Mouse (Mus musculus) inflammation-experienced regulatory T-cells, adult 6 months (primary cell): Measurements from ENCODE around the gene Immp2l. TPM values are rescaled to one million over a fixed set of nuclear protein-coding genes. Genes with fewer than 3 reads are reported as not detected.

Experiments
- ATAC-seq: one replicate; pipeline ENCODE4 v1.8.0; 2017
- polyA plus RNA-seq, 3 experiments: library from polyadenylated mRNA; unstranded; fragments of 100-300 nt; shearing (Covaris generic); gene quantifications; one replicate each; pipeline ENCODE4 v1.2.1; 2017

Immp2l gene
- polyA plus RNA-seq, 3 experiments from 2014 or later: 4.5 to 51.5 (median 30.9) TPM

DNA sequence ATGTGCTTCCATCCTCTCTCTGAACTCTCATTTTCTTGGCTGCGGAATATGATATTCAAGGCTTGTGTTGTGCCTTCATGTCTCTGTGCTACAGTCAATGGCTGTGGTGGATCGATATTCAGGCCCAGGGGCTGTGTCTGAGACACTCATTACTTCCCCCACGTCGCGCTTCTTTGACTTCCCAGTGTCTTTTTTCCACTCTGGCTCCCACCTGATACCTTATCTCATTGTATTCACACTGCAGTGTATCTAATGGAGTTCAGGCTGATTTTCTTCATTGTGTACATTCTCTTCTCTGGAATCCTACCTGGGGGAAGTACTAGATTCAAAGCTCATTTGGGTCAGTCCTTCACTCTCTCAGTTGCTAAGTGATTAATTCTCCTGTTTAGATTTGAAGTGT, 27.1 kb downstream of the Immp2l start:
- no peak for ATAC-seq

DNA sequence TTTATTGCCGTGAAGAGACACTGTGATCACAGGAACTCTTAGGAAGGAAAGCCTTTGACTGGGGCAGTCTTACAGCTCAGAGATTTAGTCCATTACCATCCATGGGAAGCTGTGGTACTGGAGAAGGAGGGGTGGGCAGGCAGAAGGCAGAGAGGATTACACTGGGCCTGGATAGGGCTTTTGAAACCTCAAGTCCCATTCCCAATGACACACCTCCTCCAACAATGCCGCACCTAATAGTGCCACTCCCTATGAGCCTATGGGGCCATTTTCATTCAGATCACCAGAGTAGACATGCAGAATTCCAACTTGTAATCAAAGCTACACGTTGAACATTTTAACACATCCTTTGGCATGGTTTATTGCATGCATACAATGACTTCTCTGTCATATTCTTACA, 29.0 kb downstream of the Immp2l start:
- ATAC-seq: no peak

DNA sequence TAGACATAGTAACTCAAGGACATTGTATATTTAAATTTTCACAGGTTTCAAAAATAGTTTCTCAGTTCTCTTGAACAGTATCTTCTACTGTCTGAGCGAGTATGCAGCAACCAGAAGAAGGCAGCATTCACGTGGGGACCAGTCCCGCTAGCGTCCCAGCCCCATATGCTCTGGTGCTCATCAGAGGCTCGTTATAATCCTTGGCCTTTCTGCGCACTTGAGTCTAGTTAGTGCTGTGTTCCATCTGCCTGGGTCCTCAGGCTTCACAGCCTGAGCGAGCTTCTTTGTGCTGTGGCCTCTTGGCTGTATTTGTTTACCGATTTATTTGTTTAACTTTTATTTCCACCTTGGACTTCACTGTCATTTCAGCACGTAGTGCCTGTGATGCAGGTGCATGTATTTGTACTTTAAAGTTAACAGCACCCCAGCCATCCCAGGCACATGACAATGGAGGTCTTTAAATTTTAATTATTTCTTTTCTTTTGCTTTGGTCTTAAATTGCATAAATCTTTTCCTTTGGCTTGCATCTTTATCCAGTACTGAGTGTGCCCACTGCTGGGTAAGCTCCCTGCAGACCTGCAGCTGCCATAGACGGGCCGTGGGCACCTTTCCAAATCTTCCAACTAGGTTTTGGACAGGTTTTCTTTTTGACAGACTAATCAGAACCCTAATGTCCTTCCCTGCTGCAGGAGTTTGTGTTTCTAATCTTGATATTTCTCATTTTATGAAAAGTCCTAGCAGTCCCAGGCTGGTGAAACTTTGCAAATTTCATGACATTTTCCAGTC, 30.3 kb downstream of the Immp2l start:
- ATAC-seq: no peak

DNA sequence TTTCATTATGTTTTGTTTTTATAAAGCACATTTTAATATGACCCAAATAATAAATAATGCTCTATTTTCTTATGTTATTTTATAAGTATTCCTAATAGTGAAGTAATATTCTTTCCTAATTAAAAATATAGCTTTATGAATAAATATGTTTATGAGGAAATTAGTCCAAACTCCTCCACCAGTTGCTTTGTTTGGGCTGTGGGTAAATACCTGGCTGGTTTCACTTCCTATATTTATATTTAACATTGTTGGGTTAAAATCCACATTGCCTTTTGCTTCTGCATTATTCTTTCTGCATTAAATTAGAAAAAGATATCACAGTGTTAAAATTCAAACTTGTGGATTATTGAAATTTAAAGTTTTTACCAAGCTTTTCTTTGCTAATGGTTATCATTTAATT, 32.1 kb downstream of the Immp2l start:
- no peak for ATAC-seq

DNA sequence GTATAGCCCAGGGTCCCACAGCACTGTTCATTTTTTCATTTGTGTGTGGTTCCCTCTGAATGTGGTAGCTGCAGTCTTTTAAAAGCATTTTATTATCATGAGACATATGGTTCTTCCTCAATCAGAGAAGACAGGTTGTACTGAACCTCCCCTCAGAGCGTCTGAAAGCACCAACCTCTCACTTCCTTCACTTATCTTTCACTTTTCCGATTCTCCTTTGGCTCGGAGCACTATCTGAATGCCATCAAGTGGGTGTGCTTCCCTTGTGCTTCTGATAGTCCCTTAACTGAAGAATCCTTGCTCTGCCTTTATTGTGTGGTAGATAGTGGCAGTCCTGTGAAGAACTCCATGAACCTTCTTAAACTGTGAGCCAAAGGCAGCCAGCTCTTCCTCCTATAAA, 39.4 kb downstream of the Immp2l start:
- ATAC-seq: no peak

DNA sequence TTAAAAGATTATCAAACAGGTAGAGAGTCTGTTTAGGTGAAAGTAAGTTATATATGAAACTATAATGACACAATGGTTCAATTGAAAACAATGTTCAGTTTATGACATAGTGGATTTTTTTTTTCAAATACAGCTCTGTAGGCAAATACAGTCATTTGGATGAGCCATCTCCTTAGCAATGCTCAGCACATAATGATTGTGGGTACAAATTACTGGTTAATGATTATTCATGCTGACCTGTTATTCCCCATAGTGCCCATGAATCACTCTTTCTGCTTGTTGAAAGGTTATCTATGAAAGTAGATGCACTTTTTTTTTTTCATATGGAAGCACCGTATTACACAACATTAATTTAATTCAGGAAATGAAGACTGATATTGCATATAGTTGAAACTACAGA, 58.0 kb downstream of the Immp2l start:
- no peak for ATAC-seq

DNA sequence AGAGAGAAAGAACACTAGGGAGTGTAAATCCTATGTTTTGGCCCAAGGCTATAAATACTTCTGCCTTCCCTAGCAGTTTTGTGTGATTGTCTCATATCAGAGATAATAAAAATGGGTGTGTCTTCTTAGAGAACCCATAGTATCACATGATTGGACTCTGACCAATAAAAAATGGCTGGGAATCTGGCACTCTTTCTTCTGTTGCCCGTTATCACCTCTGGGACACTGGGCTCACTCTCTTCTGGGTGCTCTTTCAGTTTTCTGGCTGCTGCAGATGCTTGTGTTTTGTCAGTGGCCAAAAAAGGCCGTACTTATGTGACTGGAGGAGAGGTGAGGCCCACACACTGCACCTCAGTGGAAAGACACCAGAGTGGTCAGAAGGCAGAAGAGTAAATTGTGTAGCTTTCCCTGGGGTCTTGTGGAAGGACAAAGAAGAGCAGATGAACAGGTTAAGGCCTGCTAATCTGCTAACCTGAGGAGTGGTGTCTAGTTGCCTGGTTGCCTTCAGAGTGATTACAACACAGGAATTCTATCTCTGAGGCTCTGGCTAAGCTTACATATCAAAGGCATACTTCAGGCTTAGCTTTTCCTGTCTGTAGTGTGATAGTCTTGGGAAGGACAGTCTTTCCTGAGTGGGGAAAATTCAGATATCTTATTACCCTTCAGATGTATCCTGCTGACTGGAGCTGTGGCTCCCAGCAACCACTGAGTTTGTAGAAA, 60.6 kb downstream of the Immp2l start:
- ATAC-seq: no peak

DNA sequence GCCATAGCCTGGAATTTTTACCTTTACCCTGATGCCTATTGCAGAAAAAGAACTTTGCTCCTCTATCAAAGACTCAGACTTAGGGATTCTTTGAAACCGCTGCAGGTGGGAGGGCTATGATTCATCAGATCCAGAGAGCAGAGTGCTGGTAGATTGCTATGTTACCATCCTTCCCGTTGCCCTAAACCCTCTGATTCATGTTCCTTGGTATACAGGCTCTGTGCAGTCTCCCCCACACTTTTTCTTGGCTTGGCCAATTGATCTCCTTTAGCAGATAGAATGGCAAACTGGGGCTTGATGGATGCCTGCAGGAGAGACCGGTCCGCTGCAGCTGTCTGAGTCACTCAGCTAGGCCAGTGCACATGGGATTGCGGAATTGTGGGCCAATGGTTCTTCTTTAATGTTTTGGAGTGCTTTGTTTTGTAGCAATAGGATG, 66.1 kb downstream of the Immp2l start:
- no peak for ATAC-seq

DNA sequence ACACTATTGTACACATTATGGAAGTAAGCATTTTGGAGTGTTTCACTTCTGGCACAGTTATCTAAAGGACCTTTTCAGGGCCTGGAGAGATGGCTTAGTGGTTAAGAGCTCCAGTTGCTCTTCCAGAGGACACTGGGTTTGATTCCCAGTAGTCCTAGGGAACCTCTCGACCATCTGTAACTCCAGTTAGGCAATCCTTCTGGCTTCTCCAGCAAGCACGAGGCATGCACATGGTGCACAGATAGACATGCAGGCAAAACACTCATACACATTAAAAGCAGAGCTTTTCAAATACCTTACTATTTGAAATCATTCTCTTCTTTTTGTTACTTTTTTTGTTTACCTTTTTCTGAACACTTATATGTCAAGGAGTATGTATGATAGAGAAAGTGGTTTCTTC, 66.9 kb downstream of the Immp2l start:
- no peak for ATAC-seq

DNA sequence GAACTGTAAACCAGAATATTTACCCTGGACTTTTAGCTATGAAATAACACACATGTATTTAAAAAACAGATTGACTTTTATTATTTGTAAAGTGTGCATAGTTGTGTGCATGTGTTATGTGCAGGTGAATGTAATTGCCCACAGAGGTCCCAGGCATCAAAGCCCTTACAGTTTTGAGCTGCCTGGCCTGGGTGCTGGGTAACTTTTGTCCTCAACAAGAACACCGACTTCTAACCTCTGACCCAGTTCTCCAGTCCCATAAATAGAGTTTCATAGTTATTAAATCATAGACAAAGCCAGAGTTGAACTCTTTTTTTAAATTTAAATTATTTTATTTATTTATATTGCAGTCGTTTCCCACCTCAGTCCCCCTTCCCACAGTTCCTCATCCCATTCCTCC, 67.4 kb downstream of the Immp2l start:
- no peak for ATAC-seq

DNA sequence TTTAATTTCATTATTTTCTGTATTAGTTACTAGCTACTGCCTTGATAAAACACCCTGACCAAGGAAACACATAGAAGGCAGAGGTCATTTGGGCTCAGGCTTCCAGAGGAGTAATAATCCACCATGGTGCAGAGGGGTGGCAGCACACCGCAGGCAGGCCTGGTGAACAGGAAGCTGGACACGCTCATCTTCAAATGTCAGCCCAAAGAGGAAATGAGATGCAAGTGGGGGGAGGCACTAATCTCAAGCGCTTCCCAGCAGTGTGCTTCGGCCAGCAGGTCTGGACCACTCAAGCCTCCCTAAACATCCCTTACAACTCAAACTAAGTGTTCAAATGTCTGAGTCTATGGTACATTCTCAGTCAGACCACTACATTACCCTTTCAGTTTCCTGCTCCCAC, 72.2 kb downstream of the Immp2l start:
- ATAC-seq: peak; percentile 44

DNA sequence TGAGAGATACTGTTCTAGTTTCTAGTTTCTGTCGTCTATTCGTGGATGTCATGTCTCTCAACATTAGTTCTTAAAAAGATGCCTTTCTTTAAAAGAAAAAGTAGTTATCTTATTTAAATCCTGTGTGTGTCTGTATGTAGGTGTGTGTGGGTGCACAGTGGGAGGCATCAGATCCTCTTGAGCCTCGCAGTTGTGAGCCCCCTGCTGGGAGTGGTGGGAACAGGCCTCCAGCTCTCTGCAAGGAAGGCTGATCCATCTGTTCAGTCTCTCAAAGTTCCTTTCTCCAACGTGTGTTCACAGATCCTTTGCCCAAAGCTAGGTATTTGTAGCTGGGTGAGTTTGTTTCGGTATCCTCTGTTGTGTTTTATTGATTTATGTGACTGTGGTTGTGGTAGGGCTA, 73.5 kb downstream of the Immp2l start:
- ATAC-seq: peak; percentile 88

DNA sequence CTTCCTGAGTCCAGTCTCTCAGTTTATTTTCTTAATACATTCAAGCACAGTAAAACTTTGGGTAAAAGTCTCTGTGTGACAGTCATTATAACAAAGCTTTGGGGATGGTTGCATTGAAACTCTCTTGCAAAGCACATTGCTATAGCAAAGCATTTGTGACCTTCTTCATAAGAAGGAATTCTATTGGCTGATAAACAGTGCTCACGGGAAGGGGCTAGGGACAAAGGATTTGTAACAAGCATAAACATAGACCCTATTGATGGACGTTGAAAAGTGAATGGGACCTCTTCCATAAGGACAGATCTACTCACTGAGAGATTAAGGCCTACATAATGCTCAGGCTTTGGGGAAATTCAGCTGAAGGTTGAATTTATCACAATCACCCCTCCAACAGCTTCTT, 85.1 kb downstream of the Immp2l start:
- ATAC-seq: no peak

DNA sequence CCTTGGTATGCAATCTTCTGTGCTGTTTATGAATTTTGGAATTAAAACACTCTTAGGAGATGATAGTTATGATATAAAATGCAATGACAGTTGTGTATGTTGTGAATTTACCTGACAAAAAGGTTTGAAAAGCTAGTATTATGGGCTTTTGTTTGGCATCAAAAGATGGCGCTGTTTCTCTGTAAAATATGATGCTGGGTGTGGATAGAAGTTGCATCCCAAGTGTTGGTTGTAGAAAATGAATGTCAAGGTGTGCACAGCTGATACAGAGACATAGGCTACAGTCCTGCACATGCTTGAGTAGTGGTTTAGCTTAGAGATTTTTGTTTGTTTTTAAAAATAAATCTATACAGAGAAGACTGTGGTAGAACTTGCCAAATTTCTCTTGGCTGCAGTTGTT, 87.6 kb downstream of the Immp2l start:
- peak; percentile 41 for ATAC-seq

DNA sequence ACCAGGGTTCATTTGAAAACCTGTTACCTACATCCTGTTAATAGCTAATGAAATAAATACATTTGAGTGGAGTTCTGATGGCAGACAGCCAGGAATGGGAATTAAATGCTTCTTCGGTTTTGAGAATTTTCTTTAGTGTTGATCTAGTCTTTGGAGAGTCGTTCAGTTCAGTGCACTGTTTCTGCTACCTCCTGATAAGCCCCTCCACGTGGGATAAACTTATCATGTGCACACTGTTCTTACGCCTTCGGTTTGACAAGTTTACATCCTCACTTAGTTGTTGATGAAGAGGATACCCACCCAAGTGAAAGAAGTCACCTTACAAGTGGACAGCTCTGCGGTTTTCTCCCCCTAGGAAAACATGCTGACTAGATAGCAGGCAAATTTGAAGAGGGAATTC, 88.2 kb downstream of the Immp2l start:
- ATAC-seq: no peak

DNA sequence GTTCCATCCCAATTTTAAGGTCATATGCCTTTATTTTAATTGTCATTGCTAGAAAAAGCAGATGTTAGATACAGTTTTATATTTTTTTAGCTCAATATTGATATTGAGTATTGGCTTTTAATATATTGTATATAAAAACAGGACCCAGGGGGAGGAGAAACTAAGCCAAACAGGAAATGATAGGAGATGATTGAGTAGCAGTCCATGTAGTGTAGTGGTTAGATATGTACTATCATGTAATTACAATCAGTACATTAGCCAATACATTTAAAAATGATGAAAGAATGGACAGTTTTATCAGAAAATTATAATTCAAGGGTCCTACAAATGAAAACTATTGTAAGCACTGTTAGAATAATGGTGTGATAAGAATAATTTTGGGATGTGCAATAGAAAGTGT, 94.5 kb downstream of the Immp2l start:
- no peak for ATAC-seq

DNA sequence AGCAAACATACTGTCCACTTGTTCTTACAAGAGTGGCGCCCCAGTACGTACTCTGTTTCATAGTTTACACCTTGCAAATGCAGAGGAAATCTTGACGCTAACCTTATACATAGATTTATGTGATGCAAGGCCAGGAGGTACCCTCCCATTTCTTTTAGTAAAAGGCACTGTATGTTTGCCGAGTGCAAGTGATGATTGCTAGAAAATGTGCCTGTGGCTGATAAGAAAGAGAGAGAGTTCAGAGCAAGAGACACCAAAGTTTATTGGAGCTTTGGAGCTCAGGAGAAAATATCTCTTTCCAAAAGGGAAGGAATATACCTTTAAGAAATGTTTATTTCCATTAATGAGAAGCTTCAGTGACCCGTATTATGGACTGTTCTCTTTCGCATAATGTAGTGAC, 95.8 kb downstream of the Immp2l start:
- no peak for ATAC-seq

DNA sequence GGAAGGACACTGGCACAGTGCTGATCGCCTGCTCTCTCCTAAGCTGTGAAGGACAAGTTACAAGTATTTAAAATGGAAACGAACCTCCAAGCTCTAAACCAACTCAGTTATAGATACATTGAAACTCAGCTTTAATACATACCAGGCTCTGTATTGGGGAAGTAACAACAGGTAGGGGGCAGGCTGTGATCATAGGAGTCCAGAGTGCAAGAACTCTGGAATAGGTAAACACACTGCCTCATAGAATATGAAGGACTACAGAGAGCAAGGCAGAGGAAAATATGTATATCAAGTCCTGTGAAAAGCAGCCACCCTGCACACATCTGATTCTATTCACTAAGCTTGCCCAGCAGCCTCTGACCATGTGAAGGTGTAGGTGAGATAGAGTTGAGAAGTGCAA, 99.3 kb downstream of the Immp2l start:
- no peak for ATAC-seq

DNA sequence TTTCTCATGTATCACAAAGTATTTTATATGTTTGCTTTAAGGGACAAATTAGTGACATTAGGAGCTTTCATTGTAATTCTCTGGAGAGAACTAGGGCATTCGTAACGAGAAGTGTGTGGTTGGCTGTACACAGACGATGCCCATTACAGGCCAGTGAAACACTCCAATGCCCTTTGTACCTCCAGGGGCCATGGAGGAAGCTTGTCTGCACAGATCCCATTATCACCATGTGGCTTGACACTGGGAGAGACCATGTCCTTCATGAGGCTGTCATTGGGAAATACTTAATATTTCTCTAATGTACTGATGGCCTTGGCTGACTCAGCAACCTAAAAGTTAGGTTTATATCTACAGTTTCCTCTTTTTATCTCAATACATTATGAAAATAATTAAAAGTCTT, 111.0 kb downstream of the Immp2l start:
- no peak for ATAC-seq

DNA sequence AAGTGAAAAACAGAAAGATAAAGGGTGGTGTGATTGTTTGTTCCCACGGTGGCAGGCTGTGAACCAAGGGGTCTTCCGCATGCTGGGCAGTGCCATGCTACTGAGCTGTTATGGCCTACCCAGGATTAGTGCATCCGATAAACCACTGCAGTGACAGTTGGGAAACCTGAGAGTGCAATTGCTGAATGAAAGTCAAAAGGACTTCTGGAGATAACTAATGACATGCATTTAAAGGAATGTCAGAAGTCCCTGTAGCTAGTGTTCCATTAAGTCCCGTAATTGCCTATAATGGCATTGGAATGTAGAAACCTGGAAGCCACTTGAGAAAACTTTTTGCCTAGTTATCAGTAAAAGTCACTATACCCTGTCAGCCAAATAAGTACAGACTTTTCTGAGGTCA, 135.7 kb downstream of the Immp2l start:
- no peak for ATAC-seq

DNA sequence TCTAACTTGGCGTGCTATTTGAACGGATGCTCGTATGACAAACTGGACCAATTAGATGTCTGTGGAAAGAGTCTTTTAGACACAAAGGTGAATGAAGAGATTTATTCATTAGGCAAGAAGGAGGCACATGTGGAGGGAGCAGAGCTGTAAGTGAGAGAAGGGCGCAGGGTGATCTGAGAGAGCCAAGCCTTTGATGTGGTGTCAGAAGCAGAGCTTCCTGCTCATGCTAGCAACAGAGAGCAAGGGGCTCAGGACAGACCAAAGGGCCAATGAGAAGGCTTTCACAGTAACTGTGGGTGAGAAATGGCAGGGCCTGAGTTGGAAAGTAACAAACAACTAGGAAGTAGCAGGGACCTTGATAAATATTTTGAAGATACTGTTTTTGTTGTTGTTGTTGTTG, 143.9 kb downstream of the Immp2l start:
- ATAC-seq: peak; percentile 84

DNA sequence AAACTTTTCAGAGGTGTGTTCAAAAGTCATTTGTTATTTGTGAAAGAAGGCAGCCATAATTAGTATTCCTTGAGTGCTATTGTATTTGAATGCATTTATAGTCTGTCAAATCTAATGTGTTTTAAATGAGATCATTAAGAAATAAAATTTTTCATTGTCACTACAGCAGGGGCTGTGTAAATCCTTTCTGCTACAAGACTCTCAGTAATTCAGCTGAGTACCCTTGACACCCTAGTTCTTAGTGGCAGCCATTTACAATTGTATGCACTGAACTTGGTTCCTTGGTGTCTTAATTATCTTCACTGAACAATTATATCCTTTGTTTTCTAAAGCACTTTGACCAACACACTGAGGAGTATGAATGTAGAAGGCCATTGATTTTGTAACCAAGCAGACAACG, 146.2 kb downstream of the Immp2l start:
- ATAC-seq: no peak

DNA sequence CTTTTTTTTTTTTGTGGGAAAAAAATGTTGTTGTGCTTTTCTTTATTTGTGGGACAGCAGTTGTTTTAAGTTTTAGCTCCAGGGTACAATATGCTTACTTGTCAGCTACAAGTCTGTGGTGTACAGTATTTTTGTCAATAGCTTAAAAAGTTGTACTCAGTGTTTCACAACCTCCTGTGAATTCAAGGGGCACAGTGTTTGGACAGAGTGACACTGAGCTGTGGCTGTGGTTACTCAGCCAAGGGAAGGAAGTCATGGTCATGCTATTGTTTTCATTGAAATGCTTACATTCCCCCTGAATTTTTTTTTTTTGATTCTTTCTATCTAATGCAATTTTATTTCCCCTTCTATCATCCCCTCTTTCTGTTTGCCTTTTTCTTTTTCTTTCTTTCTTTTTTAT, 159.0 kb downstream of the Immp2l start:
- no peak for ATAC-seq

DNA sequence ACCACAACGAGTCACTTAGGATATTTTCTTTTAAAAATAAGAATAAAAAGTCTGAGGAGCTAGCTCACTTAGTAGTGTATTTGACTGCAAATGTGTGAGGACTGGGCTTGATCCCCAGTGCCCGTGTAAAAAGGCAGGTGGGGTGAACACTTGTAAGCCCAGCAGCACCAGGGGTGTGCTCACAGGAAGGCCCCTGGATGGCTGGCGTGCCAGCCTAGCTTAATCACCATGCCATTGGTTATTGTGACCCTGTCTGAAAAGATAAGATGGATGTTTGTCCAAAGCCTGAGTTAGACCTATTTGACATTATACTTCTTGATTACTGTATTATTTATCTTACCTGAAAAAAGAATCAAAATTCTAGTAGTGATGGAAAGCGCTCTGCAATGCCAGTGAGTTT, 161.2 kb downstream of the Immp2l start:
- no peak for ATAC-seq

DNA sequence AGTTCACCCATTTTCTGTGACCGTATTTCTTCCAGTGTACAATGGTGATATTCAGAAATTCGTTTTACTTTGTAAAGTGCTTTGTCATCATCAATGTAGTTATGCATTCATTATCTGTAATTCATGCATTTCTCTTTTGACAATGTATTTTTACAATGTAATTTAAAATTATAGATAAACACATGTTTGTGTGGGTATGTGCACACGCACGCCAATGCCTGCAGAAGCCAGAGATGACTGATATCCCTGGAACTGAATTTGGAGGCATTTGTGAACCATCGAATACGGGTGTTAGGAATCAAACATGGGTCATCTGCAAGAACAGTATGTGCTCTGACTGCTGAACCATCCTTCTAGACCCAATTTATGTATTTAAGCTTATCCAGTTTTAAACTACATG, 161.6 kb downstream of the Immp2l start:
- ATAC-seq: no peak
